In genomic region chr11:104157603-104158259, GRCm38 (mm10) we compare ENCODE assay signal across 9 mouse cellular contexts. TPM values are rescaled to one million over a fixed set of nuclear protein-coding genes. Genes with fewer than 3 reads are reported as not detected.
A peak's percentile ranks its signal among the peaks of the same experiment; 100 is the strongest.
DNase-seq lines count a peak whose midpoint lies in the region; ATAC-seq lines count a peak whose summit lies in the region.
"Had no signal": no experiment of that assay in that cellular context is flagged by ENCODE, and none has a peak within 500 bp of the region (broad histone marks: within the 10 kb centered on the region; RNA-seq: fewer than 3 reads in every experiment).

No protein-coding gene starts in this region.

- 2% methylated on average over 21 of the region's 23 CpGs for WGBS in hindbrain, embryonic 15.5 days

- H3K4me2 ChIP-seq in hindbrain, embryonic 15.5 days: peak overlapping the region; percentile 89

- peaks cover 32% of the 10 kb centered on the region for H3K4me1 ChIP-seq in hindbrain, embryonic 15.5 days (replicated peaks)

- peak overlapping the region; percentile 41 for H3K4me3 ChIP-seq in hindbrain, embryonic 15.5 days

- ATAC-seq in hindbrain, embryonic 15.5 days (ENCODE audit: low FRiP score, low read depth): peak; percentile 94
- ATAC-seq in inflammation-experienced regulatory T-cells, adult 6 months: no peak

- H3K9ac ChIP-seq in hindbrain, embryonic 15.5 days: peak overlapping the region; percentile 48

- H3K27me3 ChIP-seq in hindbrain, embryonic 15.5 days: no peaks in the 10 kb centered on the region

- H3K27ac ChIP-seq in hindbrain, embryonic 15.5 days (replicated peaks): peak overlapping the region; percentile 92

- no peaks in the 10 kb centered on the region for H3K36me3 ChIP-seq in hindbrain, embryonic 15.5 days

- H3K9me3 ChIP-seq in hindbrain, embryonic 15.5 days: no peaks in the 10 kb centered on the region

- peak; percentile 67 to 86 for DNase-seq in adrenal gland, adult (ENCODE audit: inconsistent age in 2 of 2, low spot score in 1 of 2)
- DNase-seq in cerebellum, adult 9-11 months: peak; percentile 94
- DNase-seq in frontal cortex, adult 2 months (ENCODE audit: extremely low spot score in 1 of 2, low spot score in 1 of 2): peak; percentile 69 to 88
- peak; percentile 70 to 85 for DNase-seq in layer of hippocampus, postnatal 14 days (ENCODE audit: low spot score in 2 of 2)
- DNase-seq in lung, postnatal 10 days: peak; percentile 78
- peak; percentile 93 for DNase-seq in retina, postnatal 1 day

RNA-seq across cellular contexts. Expression of gene Crhr1, which starts 25.1 kb away (rescaled TPM):
- 39.1 and 40.3 TPM in 2 replicates for polyA plus RNA-seq in frontal cortex, adult 2 months (2012; rRNA removed)
- polyA plus RNA-seq in hindbrain, embryonic 15.5 days (2015; fragmentation: Nextera tagmentation; extraction: Ambion mirVana): 7.6 and 8.1 TPM in 2 replicates
- total RNA-seq in layer of hippocampus, postnatal 14 days (2021): 1 to 10 TPM; 8.0 to 8.3 TPM
- not detected for polyA plus RNA-seq in inflammation-experienced regulatory T-cells, adult 6 months (2017; shearing (Covaris generic))
- polyA plus RNA-seq: large intestine, adult 2 months had no signal

RNA-seq across cellular contexts. Expression of gene Sppl2c, which starts 28.4 kb away (rescaled TPM):
- polyA plus RNA-seq in frontal cortex, adult 2 months (2012; rRNA removed): not detected in 2 replicates
- not detected in 2 replicates for polyA plus RNA-seq in hindbrain, embryonic 15.5 days (2015; fragmentation: Nextera tagmentation; extraction: Ambion mirVana)
- not detected for total RNA-seq in layer of hippocampus, postnatal 14 days (2021)
- not detected for polyA plus RNA-seq in inflammation-experienced regulatory T-cells, adult 6 months (2017; shearing (Covaris generic))
